Mouse (Mus musculus) spleen, embryonic (tissue): ENCODE measurements around the gene Gm12216.

ENCODE experiments used
- CTCF ChIA-PET: fragments of 350-600 bp; sonication (Branson Sonifier 250); formaldehyde crosslinking; loops from one replicate; lab custom pipeline; 2022; lab: Charles Lee

The Gm12216 gene

DNA sequence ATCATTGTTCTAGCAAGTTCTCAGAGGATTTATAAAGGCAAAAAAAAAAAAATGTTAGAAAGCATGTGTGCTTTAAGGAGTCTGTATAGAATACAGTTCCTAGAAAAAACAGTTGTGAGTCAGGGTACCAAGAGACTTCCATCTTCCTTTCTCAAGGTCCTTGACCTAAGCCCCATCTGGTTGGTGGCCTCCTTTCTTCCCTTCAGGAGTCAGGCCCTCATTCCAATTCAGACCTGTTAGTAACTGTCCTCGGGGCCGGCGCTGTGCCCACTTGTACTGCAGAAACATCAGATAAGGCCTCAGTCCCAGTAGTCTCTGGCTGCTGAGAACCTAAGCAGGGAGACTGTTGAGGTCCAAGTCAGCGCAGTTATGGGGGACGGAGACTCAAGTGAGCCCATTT, 86.0 kb downstream of the Gm12216 start, which contains the start of gene Gm17334:
Gm17334 (minus strand) TSS at position 101 of the 400 bp plus-strand sequence.
- CTCF ChIA-PET = interaction anchor here (0.7 kb wide), 1 partner anchor 913 kb away, joined by 3 read pairs; no protein-coding TSS in a partner anchor

GRCm38 (mm10) chr11:53772536-53772935, 86.5 kb downstream of the Gm12216 start:
- CTCF ChIA-PET = interaction anchor here (0.7 kb wide), 2 partner anchors 14 to 913 kb away, joined by 3 to 10 read pairs; no protein-coding TSS in a partner anchor

GRCm38 (mm10) chr11:53771001-53771744, 87.9 kb downstream of the Gm12216 start:
- CTCF ChIA-PET = no interaction called here

DNA sequence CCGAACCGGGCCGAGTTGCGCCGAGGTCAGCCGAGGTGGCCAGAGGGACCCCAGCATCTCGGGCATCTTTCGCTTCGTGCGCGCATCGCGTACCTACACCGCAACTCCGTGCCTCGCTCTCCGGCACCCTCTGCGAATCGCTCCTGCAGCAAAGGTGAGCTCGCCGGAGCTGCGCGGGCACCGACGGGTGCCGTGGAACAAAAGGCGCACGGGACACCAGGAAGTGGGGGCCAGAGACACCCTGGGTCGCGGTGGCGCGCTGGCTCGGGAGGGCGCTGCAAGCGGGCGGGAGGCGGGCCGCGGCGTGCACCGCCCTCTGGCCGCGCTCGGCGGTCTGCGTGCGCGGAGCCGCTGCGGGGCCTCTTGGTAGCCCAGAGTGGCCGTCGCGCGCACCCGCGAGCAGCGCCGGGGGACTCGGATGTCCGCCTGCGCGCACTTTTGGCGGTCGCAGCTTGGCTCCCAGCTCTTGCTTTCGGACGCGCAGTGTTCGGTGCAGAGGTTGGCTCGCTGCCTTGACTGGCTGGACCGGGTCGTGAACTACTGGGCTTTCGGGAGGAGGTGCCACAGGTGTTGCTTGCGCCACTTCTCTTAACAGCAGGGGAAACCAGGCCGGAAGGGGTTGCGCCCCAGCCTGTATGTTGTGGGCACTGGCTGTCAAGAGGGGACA, 88.8 kb downstream of the Gm12216 start:
- CTCF ChIA-PET = no interaction called here

GRCm38 (mm10) chr11:53769760-53770124, 89.3 kb downstream of the Gm12216 start, which contains the start of gene Irf1:
TSS of gene Irf1 (plus strand) at chr11:53770014.
- CTCF ChIA-PET = interaction anchor here (0.9 kb wide), 1 partner anchor 35 kb away, joined by 3 read pairs; no protein-coding TSS in a partner anchor

- CTCF ChIA-PET = interaction anchor here (0.9 kb wide), 1 partner anchor 35 kb away, joined by 3 read pairs; no protein-coding TSS in a partner anchor
Observed at GRCm38 (mm10) chr11:53769185-53769576, 89.9 kb downstream of the Gm12216 start.

GRCm38 (mm10) chr11:53768422-53769184, 90.5 kb downstream of the Gm12216 start:
- CTCF ChIA-PET = interaction anchor here (0.9 kb wide), 1 partner anchor 34 kb away, joined by 3 read pairs; no protein-coding TSS in a partner anchor

- CTCF ChIA-PET = no interaction called here
Observed at GRCm38 (mm10) chr11:53764581-53764980, 94.5 kb downstream of the Gm12216 start.

DNA sequence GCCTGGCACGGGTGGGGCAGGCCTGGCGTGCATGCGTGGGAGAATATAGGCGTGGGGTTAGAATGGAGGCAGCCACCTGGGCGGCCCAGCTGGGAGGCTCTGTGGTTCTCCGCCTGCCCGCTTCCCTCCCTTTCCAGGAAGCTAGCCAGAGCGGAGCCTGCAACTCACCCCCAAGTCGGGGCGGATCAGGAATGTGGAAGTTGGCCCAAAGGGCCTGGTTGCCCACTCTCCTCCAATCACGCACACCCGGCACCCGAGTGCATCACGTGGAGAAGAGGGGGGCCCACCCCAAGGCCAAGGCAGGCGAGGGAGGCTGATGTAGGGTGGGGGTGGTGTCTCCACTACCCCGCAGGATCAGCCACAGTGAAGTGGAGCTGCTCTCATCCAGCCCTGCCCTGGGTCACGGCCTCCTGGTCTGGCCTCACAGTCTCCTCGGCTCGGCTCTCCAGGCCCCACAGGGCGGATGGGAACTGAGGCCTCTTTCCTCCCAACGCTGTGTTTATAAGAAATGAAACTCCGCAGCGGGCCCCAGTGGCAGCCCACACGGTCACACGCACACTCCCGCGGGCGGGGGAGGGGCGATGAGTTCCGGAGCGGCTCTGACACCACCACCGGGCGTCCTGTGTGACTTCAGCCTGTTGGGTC, 95.4 kb downstream of the Gm12216 start:
- CTCF ChIA-PET = interaction anchor here (0.6 to 1.3 kb wide), 3 partner anchors 17 to 764 kb away, joined by 3 to 11 read pairs (median 4); no protein-coding TSS in a partner anchor

DNA sequence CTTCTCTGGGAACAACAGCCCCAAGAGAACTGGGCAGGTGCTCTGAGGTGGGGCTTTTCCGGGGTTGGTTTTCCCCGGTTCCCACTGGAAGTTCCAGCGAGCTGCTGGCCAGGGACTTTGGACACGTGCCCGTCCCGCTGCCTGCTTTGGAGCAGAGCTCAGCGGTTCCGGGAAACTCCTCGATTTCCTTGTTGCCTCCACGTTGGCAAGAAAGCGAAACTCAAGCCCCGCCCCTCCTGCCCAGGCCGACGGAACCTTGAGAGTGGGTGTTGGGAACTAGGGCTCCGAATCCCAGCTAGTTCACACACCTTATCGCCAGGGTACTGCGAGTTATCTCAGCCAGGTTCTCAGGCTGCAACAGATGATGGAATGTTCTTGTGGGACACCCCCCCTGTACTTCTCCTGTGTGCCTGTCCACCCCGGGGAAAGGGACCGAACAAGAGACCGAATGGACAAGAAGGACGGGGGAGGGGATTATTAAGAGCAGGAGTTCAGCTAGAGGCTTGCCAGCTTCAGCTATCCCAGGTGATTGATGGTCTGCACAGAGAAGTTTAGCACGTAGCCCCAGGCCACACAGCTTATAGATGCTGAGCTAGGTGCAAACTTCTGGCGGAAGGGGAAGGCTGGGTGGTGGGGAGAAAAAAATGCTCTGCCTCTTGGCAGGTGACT, 96.1 kb downstream of the Gm12216 start:
- CTCF ChIA-PET = interaction anchor here (0.6 to 1.3 kb wide), 3 partner anchors 17 to 764 kb away, joined by 3 to 11 read pairs (median 4); no protein-coding TSS in a partner anchor

- CTCF ChIA-PET = interaction anchor here (1.3 kb wide), 1 partner anchor 87 kb away, joined by 3 read pairs; no protein-coding TSS in a partner anchor
Observed at GRCm38 (mm10) chr11:53762426-53762825, 96.6 kb downstream of the Gm12216 start.

DNA sequence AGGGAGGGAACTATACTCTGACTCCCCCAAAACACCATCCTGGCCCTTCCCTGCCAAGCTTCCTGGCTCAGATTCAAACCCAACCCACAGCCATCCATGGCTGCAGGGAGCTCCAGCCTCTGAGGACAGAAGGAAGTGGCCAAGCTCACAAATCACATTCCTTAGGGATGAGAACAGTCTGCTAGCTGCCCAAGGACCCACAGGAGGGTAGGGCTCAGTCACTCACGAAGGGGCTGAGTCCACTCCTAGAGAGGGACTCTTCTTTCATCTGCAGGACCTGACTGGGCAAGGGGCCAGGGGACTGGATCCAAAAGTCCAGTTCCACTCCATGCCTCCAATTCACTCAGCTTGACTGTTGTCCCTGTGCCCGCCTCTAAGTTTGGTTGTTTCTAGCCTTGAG, 97.2 kb downstream of the Gm12216 start:
- CTCF ChIA-PET = interaction anchor here (1.1 kb wide), 1 partner anchor 88 kb away, joined by 4 read pairs; no protein-coding TSS in a partner anchor

DNA sequence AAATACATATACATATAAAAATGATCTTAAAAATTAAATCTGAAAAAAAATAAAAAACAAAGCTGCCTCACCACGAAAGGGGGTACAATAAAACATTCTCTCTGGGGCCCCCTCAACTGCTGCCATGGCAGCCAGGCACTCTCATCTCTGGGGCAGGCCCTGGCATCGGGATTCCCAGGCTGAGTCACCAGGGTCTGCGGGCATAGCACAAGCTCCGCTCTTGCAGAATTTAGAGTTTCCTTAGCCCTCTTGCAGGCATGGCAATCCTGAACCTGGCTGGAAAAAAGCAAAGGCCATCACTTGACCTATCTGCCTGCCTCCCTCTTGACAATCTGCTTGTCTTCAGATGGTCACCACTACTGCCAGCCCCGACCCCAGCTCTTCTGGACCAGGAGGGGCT, 97.8 kb downstream of the Gm12216 start:
- CTCF ChIA-PET = interaction anchor here (1.1 kb wide), 1 partner anchor 88 kb away, joined by 4 read pairs; no protein-coding TSS in a partner anchor

GRCm38 (mm10) chr11:53759545-53760406, 99.3 kb downstream of the Gm12216 start:
- CTCF ChIA-PET = no interaction called here

DNA sequence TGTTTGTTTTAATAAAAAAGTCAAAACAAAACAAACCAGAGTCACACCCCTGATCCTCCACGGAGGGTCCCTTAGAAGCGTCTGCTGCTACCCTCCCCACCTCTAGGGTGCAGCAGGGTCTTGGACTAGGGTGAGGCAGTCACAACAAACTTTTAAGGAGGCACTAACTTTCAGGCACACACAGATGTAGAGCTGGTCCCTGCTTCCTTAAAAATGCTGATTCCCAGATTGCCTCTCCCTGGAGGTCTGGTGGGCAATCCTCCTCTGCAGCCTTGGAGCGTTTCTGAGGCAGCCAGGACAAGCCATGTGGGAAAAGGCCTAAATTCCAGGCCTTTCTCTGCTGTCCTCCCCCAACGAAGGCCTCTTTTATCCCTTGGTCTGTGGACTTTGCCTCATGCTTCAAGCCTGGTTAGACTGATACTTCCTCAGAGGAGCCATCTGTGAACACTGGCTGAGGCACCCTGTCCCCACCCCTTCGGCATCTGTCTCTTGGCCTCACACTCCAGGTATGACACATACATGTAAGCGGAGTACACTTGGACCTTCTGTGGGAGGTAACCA, 100.2 kb downstream of the Gm12216 start:
- CTCF ChIA-PET = interaction anchor here (1.3 kb wide), 1 partner anchor 88 kb away, joined by 3 read pairs; no protein-coding TSS in a partner anchor

DNA sequence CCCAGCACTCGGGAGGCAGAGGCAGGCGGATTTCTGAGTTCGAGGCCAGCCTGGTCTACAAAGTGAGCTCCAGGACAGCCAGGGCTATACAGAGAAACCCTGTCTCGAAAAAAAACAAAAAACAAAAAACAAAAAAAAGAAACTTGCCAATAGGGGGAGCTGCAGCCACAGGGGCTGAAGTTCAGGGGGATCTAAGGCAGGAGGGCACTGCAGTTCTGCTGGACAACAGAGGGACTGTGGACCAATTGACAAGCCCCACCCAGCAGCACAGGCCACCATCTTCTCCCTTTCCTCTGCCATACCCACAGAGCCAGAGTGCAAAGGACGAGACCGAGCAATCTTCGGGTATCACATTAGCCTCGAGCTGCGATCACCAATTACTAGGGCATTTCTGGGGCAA, 101.0 kb downstream of the Gm12216 start:
- CTCF ChIA-PET = interaction anchor here (0.7 to 1.4 kb wide), 4 partner anchors 15 to 92 kb away, joined by 3 to 8 read pairs (median 4); no protein-coding TSS in a partner anchor

DNA sequence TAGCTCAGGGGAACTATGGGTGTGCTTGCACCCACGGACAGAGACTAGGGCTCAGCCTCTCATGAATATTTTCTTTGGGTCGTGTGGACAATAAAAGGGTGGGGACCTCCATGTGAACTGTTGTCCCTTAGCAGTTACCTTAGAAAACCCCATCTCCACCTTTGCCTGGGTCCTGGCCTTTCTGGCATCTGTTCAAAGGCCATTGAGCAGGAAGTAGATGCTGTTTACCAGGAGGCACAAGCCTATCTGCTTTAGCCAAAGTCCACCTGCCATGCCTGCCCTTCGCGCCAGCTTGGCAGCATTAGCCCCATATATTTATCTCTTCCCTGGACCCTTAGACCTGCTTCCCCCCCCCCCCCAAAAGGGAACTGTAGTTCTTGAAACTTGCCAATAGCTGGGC, 101.4 kb downstream of the Gm12216 start:
- CTCF ChIA-PET = interaction anchor here (0.7 to 1.4 kb wide), 3 partner anchors 15 to 92 kb away, joined by 3 to 8 read pairs (median 4); no protein-coding TSS in a partner anchor

- CTCF ChIA-PET = interaction anchor here (0.6 kb wide), 1 partner anchor 40 kb away, joined by 4 read pairs; no protein-coding TSS in a partner anchor
Observed at GRCm38 (mm10) chr11:53755011-53755595, 104.0 kb downstream of the Gm12216 start.
